Mouse (Mus musculus) embryonic facial prominence, embryonic 12.5 days (tissue): ENCODE results near the gene Zfp426. TPM values are rescaled to one million over a fixed set of nuclear protein-coding genes. Genes with fewer than 3 reads are reported as not detected.
A peak's percentile ranks its signal among the peaks of the same experiment; 100 is the strongest.

ENCODE experiments used
- ATAC-seq: fragments of 200-750 bp; cut with Nextera tagmentation; 2 replicates; pipeline ENCODE4 v1.8.0; 2017; ENCODE audit not compliant: insufficient number of reproducible peaks, insufficient read depth, low FRiP score, low TSS enrichment
- H3K27ac ChIP-seq: fragments of 300-500 bp; sonication (generic); 2 replicates; pipeline ENCODE4 v1.5.1; 2016; ENCODE audit warnings: mild to moderate bottlenecking
- H3K27me3 ChIP-seq: fragments of 300-500 bp; sonication (generic); 2 replicates; pipeline ENCODE4 v1.6.1; 2016; ENCODE audit warnings: mild to moderate bottlenecking, moderate library complexity
- H3K36me3 ChIP-seq: fragments of 300-500 bp; sonication (generic); 2 replicates; pipeline ENCODE4 v1.6.1; 2016; ENCODE audit warnings: mild to moderate bottlenecking
- H3K4me1 ChIP-seq: fragments of 300-500 bp; sonication (generic); 2 replicates; pipeline ENCODE4 v1.6.1; 2016
- H3K4me2 ChIP-seq: fragments of 300-500 bp; sonication (generic); replicated peaks from 2 replicates; pipeline ENCODE4 v1.6.1; 2016; ENCODE audit warnings: mild to moderate bottlenecking, moderate library complexity
- H3K4me3 ChIP-seq: fragments of 300-500 bp; sonication (generic); 2 replicates; pipeline ENCODE4 v1.5.1; 2016; ENCODE audit warnings: mild to moderate bottlenecking
- H3K9ac ChIP-seq: fragments of 300-500 bp; sonication (generic); 2 replicates; pipeline ENCODE4 v1.6.1; 2016; ENCODE audit warnings: mild to moderate bottlenecking, moderate library complexity
- H3K9me3 ChIP-seq: fragments of 300-500 bp; sonication (generic); 2 replicates; pipeline ENCODE4 v1.6.1; 2016; ENCODE audit warnings: mild to moderate bottlenecking, moderate library complexity
- WGBS: fragments of 180-500 bp; shearing (Covaris S2); methylation state at CpG from one replicate; pipeline ENCODE4 v1.1.7; 2016; 5-methylcytosine and 5-hydroxymethylcytosine counted together
- polyA plus RNA-seq: library from polyadenylated mRNA; unstranded; fragments of >200 nt; fragmentation: Nextera tagmentation; extraction: Ambion mirVana; gene quantifications from 2 replicates; pipeline ENCODE4 v1.2.1, GENCODE M21; 2016

The Zfp426 gene
- polyA plus RNA-seq, 1 experiment from 2014 or later, result 24.9 TPM

DNA sequence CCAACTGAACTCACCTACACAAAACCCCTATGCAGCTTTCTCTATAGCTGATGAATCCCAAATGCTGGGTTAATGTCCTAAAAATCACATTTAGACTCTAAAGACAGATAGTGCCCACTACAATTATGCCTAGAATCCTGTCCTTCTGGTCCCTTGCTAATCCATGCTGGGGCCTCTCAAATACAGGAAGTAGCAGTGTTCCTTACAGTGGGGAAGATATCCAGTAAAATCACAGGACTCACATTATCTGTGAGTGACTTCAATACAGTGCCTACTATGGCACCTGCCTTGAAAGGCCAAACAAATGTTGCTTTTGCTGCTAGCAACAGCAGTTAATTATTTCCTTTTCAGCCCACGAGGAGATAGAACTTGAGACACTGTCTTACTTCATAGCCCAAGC lies 17.8 kb upstream of the Zfp426 start:
- ATAC-seq, result no peak
- H3K9me3 ChIP-seq, result no peaks in the 10 kb centered on the region
- no peak overlapping the region for H3K9ac ChIP-seq
- no peak overlapping the region for H3K4me3 ChIP-seq
- peaks cover 68% of the 10 kb centered on the region for H3K36me3 ChIP-seq
- 42% methylated on average over 1 of the region's 1 CpGs for WGBS
- H3K27ac ChIP-seq, result no peak overlapping the region
- H3K27me3 ChIP-seq, result no peaks in the 10 kb centered on the region
- peaks cover 6% of the 10 kb centered on the region; the same call in 1 of the 2 replicates for H3K4me1 ChIP-seq
- no peak overlapping the region for H3K4me2 ChIP-seq

DNA sequence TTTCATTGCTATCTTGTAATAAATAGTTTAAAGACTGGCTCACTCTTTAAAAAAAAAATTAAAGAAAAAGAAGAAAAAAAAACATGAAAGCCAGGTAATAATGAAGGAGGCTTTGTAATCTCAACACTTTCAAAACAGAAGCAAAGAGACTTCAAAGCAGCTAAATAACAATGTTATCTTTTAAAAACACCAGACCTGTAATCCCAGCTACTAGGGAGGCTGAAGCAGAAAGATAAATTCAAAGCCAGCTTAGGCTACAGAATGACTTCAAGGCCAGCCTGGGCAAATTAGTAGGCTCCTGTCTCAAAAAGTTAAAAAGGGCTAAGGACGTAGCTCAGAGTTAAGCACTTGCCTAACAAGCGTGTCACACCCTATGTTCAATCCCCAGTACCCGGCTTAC lies 17.1 kb upstream of the Zfp426 start:
- no peak for ATAC-seq
- H3K36me3 ChIP-seq, result peaks cover 70% of the 10 kb centered on the region

DNA sequence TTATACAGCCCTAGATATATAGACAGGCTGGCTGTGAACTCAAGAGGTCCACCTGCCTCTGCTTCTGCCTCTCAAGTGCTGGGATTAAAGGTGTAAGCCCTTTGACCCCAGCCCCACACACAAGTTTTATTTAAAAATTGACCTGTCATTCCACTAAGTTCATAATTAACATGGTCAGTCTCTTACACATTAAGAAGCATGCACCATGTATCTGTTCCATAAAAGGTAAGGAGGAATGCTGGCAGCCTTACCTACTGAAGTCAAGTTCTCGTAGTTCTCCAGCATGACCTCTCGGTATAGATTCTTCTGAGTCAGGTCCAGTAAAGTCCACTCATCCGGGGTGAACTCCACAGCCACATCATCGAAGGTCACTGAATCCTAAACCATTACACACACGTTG lies 12.3 kb upstream of the Zfp426 start:
- Histone ChIP-seq H3K27me3 (no peaks in the 10 kb centered on the region), H3K4me2 (no peak overlapping the region), H3K4me1 (no peaks in the 10 kb centered on the region), H3K9ac (no peak overlapping the region), H3K36me3 (peaks cover 84% of the 10 kb centered on the region), H3K4me3 (no peak overlapping the region), H3K27ac (no peak overlapping the region), H3K9me3 (no peaks in the 10 kb centered on the region)
- ATAC-seq, result no peak
- WGBS, result 95% methylated on average over 5 of the region's 5 CpGs

More for the DNA sequence above, 17.1 kb upstream of the Zfp426 start:
- WGBS, result 80% methylated on average over 3 of the region's 3 CpGs
- H3K4me1 ChIP-seq, result peaks cover 4% of the 10 kb centered on the region; the same call in 1 of the 2 replicates
- no peaks in the 10 kb centered on the region for H3K27me3 ChIP-seq
- no peak overlapping the region for H3K27ac ChIP-seq
- H3K4me3 ChIP-seq, result no peak overlapping the region
- H3K9ac ChIP-seq, result no peak overlapping the region
- no peaks in the 10 kb centered on the region for H3K9me3 ChIP-seq
- H3K4me2 ChIP-seq, result no peak overlapping the region

DNA sequence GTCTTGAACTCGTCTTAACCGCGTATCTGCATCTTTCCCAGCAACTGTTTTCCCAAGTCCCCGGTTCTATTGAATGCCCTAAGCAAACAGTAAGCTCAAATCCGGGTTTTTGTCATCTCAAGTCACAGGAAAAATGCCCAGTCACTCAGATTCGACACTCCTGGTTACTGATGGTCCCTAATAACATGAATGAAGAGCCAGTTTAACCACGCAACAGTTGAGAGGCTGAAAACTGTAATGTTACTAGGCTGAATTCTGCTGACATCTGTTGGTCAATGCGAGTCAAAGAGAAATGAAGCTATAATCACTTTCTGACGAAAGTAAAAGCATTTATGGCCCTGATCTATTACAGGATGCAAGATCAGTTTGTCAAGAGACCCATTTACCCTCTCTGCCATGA lies 735 bp upstream of the Zfp426 start:
- WGBS, result 10% methylated on average over 9 of the region's 9 CpGs
- Histone ChIP-seq H3K9ac (peak overlapping the region; percentile 84), H3K4me1 (peaks cover 13% of the 10 kb centered on the region), H3K9me3 (no peaks in the 10 kb centered on the region), H3K4me2 (peak overlapping the region; percentile 69), H3K27me3 (no peaks in the 10 kb centered on the region), H3K27ac (peak overlapping the region; percentile 96), H3K36me3 (peaks cover 28% of the 10 kb centered on the region), H3K4me3 (peak overlapping the region; percentile 88)
- ATAC-seq, result no peak

DNA sequence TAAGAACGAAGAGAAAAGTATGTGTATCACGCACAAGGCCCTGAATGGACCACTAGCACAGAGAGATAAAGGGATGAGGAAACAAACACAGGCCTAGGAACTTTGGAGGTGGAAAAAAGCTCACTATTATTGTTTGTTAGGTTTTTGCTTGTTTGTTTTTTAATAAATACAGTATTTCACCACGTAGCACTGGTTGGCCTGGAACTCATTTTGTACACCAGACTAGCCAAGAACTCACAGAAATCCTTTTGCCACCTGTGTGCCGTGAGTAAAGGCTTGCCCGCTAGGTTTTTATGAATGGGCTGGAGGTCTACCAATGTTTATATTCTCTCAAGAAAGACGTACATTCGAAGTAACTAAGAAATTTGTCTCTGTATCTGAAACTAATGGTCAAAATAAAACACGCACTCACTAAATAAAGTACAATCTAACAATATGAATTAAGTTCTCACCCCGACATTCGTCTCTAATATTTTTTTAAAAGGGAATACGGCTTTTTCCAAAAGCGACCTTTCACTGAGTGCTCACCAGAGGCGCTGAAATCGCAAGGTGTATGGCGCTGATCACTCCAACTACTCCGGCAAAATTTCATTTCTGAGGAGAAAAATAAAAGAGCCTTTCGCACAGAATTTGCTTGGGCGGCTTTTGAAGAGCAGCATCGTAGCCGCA lies 554 bp downstream of the Zfp426 start:
- Histone ChIP-seq H3K4me2 (peak overlapping the region; percentile 69), H3K9ac (peak overlapping the region; percentile 84), H3K9me3 (no peaks in the 10 kb centered on the region), H3K4me3 (peak overlapping the region; percentile 88), H3K27me3 (no peaks in the 10 kb centered on the region), H3K36me3 (peaks cover 16% of the 10 kb centered on the region), H3K27ac (peak overlapping the region; percentile 96), H3K4me1 (peaks cover 13% of the 10 kb centered on the region)
- ATAC-seq, result no peak
- 12% methylated on average over 20 of the region's 20 CpGs for WGBS

DNA sequence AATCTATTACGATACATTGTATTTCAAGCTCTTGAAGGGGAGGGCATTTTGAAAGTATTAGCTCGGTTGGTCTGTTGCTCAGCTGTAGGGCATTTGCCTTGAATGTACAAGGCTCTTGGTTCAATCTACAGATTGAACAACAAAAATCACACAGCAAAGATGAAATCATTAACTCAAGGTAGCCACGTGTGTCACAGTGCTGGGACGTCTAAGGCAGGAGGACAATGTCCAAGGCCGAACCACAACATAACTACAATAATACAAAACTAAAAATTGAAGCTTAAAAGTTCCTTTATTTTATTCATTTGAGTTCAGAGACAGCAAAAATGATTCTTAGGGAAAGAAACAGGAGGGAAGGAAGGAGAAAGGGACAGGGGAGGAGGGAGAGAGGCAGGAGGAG lies 3.0 kb downstream of the Zfp426 start:
- Histone ChIP-seq H3K4me3 (no peak overlapping the region), H3K27ac (no peak overlapping the region), H3K36me3 (peaks cover 18% of the 10 kb centered on the region), H3K27me3 (no peaks in the 10 kb centered on the region), H3K4me1 (peaks cover 13% of the 10 kb centered on the region), H3K9ac (no peak overlapping the region), H3K4me2 (no peak overlapping the region), H3K9me3 (no peaks in the 10 kb centered on the region)
- WGBS, result 89% methylated on average over 5 of the region's 5 CpGs
- ATAC-seq, result no peak

DNA sequence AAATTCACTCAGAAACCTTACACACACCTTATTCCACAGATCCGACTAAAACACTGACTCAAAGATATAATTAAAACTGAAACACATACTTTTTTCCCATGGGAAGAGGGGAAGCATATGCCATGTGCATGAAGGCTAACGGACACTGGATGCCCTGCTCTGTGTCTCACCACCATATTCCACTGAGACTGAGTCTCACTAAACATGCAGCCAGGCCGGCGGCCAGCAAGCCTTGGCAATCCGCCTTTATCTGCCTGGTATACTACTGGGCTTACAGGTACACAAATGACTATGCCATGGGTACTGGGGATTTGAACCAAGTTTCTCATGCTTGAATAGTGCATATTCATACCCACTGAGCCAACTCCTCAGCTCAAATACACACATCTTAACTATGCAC lies 13.2 kb downstream of the Zfp426 start:
- Histone ChIP-seq H3K4me2 (no peak overlapping the region), H3K9ac (no peak overlapping the region), H3K9me3 (no peaks in the 10 kb centered on the region), H3K4me3 (no peak overlapping the region), H3K4me1 (no peaks in the 10 kb centered on the region), H3K27ac (no peak overlapping the region), H3K27me3 (no peaks in the 10 kb centered on the region), H3K36me3 (peaks cover 57% of the 10 kb centered on the region)
- ATAC-seq, result no peak
- WGBS, result 85% methylated on average over 5 of the region's 5 CpGs

DNA sequence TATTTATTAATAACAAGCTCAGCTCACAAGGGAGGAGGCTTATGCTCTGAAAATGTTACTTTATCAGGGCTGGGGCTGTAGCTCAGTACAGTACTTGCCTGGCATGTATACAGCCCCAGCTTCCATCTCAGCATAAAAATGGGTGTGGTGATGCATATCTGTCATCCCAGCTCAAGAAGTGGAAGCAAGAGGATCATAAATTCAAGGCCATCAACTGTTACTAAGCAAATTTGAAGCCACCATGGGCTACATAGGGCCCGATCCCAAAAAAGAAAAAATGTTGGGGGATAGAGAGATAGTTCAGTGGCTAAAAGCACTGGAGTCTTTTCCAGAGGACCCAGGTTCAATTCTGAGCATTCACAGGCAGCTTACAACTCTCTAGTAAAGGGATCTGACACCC lies 15.9 kb downstream of the Zfp426 start:
- Histone ChIP-seq H3K4me1 (no peaks in the 10 kb centered on the region), H3K9ac (no peak overlapping the region), H3K36me3 (peaks cover 69% of the 10 kb centered on the region), H3K27me3 (no peaks in the 10 kb centered on the region), H3K4me3 (no peak overlapping the region), H3K4me2 (no peak overlapping the region), H3K9me3 (no peaks in the 10 kb centered on the region), H3K27ac (no peak overlapping the region)
- no peak for ATAC-seq
- WGBS, result 94% methylated on average over 1 of the region's 1 CpGs

DNA sequence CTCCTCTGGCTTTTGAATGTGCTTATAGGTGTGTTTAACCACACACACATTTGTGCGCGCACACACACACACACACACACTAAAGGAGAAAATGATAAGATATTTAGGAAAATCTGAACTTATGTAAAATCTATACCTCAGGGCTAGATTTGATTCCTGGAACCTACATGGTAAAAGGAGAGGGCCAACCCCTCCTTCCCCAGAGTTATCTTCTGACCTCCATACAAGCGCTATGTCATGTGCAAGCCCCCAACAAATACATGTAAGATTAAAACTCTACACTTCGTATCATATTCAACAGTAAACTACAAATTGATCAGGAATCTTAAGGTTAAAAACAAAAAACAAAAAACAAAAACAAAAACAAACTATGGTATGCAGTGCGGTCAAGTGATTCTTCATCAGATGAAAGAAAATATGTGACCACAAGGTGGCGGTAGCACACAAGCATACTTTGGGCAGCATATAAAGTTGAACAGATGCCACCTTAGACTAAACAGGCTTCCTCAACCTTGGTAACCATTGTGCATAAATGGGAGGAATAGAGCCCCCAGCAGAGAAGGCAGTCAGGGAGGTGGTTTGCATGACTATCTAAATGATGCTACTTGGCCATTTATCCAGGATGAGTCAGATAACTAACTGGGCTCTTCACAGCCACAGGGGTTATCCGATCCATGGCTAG lies 25.6 kb downstream of the Zfp426 start:
- Histone ChIP-seq H3K4me2 (no peak overlapping the region), H3K9me3 (peaks cover 16% of the 10 kb centered on the region), H3K27ac (no peak overlapping the region), H3K36me3 (peaks cover 34% of the 10 kb centered on the region), H3K4me3 (no peak overlapping the region), H3K27me3 (no peaks in the 10 kb centered on the region), H3K4me1 (no peaks in the 10 kb centered on the region), H3K9ac (no peak overlapping the region)
- no peak for ATAC-seq
- 58% methylated on average over 7 of the region's 7 CpGs for WGBS

DNA sequence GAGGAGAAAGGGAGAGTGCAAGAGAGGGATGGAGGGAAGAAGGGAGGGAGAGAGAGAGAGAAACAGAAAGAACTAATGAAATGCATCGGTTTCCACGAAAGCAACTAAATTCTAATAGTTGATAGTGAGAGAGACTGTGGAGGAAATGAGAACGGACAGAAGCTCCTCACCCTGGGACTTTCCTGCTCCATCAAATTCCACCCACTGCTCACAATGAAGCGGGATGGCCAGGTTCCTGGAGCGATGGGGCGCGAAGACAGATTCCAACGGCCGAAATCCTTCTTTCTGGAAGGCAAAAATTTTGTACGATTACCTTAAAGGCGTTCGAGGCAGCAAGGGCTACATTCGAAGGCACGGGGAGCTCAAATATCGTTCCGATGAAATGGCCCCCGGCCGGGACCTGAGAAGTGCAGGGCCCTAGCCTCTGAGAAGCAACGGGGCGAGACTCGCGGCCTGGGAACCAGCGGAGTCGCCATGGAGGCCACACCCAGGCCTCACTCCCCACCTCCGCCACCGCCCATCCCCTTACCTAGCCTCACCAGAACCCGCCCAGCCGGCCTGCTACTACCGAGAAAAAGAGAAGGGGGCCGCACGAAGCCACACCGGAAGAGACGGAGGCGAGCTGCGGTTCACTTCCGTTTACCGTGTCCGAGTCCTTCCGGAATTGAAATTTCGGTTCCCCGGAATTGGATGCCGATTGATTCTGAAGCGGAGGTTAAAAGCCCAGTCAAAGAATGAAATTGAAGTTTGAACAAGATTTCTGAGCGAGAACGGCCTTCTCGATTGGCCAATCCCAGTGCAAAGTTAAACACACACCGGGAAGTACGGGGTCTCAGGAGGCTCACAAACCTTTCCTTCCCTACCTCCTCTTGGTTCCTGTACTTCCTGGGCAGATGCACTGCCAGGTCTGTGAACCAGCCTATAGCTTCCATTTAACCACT lies 32.9 kb downstream of the Zfp426 start, which contains the start of gene Zfp26:
Zfp26 (minus strand) TSS at position 786 of the 941 bp plus-strand sequence.
- peaks cover 20% of the 10 kb centered on the region for H3K36me3 ChIP-seq
- H3K9me3 ChIP-seq, result no peaks in the 10 kb centered on the region
- H3K27me3 ChIP-seq, result no peaks in the 10 kb centered on the region
- peaks cover 14% of the 10 kb centered on the region for H3K4me1 ChIP-seq
- H3K4me2 ChIP-seq, result peak within 1 kb of the TSS; percentile 65
- WGBS, result under 1% methylated on average over 47 of the region's 48 CpGs
- H3K27ac ChIP-seq, result peak within 1 kb of the TSS; percentile 90
- peak within 1 kb of the TSS; percentile 77 for H3K4me3 ChIP-seq
- peak; percentile 83 for ATAC-seq
- H3K9ac ChIP-seq, result peak within 1 kb of the TSS; percentile 70

DNA sequence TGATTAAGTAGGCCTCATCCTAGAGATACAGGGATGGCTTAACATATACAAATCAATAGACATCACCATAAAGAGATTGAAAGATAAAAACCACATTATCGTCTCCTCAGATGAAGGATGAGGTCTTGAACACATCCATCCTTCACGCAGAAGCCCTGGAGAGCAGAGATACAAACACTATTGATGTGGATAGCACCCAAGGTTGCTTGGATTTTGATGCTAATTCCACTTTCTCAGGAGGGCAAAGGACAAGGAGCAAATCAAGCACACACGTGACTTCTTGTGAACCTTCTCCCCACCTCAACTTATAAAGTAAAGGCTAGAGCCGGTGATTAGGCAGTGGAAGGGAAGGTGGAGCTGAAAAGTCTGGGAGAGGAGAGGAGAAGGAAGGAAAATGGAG lies 38.9 kb downstream of the Zfp426 start:
- no peak overlapping the region for H3K27ac ChIP-seq
- peaks cover 9% of the 10 kb centered on the region for H3K4me1 ChIP-seq
- peaks cover 42% of the 10 kb centered on the region for H3K36me3 ChIP-seq
- no peak overlapping the region for H3K4me3 ChIP-seq
- no peak overlapping the region for H3K4me2 ChIP-seq
- no peaks in the 10 kb centered on the region for H3K27me3 ChIP-seq
- H3K9ac ChIP-seq, result no peak overlapping the region
- no peaks in the 10 kb centered on the region for H3K9me3 ChIP-seq
- 89% methylated on average over 4 of the region's 4 CpGs for WGBS
- ATAC-seq, result no peak
